In genomic region chr4:109576933-109577332, GRCm38 (mm10) we compare ENCODE assay signal across 11 mouse cellular contexts. TPM values are rescaled to one million over a fixed set of nuclear protein-coding genes. Genes with fewer than 3 reads are reported as not detected.
DNase-seq lines count a peak whose midpoint lies in the region; TF ChIP-seq lines count a peak whose summit lies in the region.
"Had no signal": no experiment of that assay in that cellular context is flagged by ENCODE, and none has a peak within 500 bp of the region (broad histone marks: within the 10 kb centered on the region; RNA-seq: fewer than 3 reads in every experiment).

No protein-coding gene starts in this region.

- H3K27me3 ChIP-seq in heart, adult 2 months (ENCODE audit: control insufficient read depth, insufficient read depth, low read length) = no peaks in the 10 kb centered on the region
- H3K27me3 ChIP-seq: limb, embryonic 12.5 days had no signal

- TF ChIP-seq POLR2A in heart, adult 2 months (IDR thresholded peaks at IDR 0.05; ENCODE audit: insufficient read depth, low read depth, low read length) = no peak
- TF ChIP-seq POLR2A in lung, adult 2 months (IDR thresholded peaks at IDR 0.05; ENCODE audit: borderline replicate concordance, extremely low read depth, low read depth, low read length) = no peak
- no peak for TF ChIP-seq POLR2A in bone marrow, adult 2 months (IDR thresholded peaks at IDR 0.05; ENCODE audit: borderline replicate concordance, control insufficient read depth, low read depth, low read length)

- TF ChIP-seq EP300 in heart, adult 2 months (IDR thresholded peaks at IDR 0.05; ENCODE audit: insufficient read depth, low read depth, low read length) = no peak

- no peaks in the 10 kb centered on the region for H3K4me1 ChIP-seq in heart, adult 2 months (ENCODE audit: control insufficient read depth, insufficient read depth, low read length)
- H3K4me1 ChIP-seq in lung, adult 2 months (ENCODE audit: control insufficient read depth, insufficient read depth, low read length) = no peaks in the 10 kb centered on the region
- no peaks in the 10 kb centered on the region; the same call in 1 of the 2 replicates for H3K4me1 ChIP-seq in bone marrow, adult 2 months (ENCODE audit: control insufficient read depth, insufficient read depth, low read length)

- TF ChIP-seq CTCF in heart, adult 2 months (IDR thresholded peaks at IDR 0.05) = peak; percentile 78
- 0 out of 2 replicates have a peak, but pooled peaks have one; percentile 6 for TF ChIP-seq CTCF in lung, adult 2 months (IDR thresholded peaks at IDR 0.05; ENCODE audit: insufficient read depth, low read length)
- TF ChIP-seq CTCF in bone marrow, adult 2 months (IDR thresholded peaks at IDR 0.05; ENCODE audit: control insufficient read depth, insufficient read depth, low read length) = 0 out of 2 replicates have a peak, but pooled peaks have one; percentile 15

- WGBS in heart, adult 2 months = 56% methylated on average over 5 of the region's 5 CpGs
- WGBS in lung, adult 2 months = 61% methylated on average over 5 of the region's 5 CpGs
- WGBS in bone marrow, adult 2 months = 55% methylated on average over 5 of the region's 5 CpGs

- H3K79me2 ChIP-seq in heart, adult 2 months (replicated peaks; ENCODE audit: control insufficient read depth, insufficient read depth, low read length) = no peaks in the 10 kb centered on the region

- H3K4me3 ChIP-seq in heart, adult 2 months = no peak overlapping the region
- H3K4me3 ChIP-seq in lung, adult 2 months (replicated peaks; ENCODE audit: extremely low read depth, low read depth, low read length) = no peak overlapping the region
- no peak overlapping the region for H3K4me3 ChIP-seq in bone marrow, adult 2 months (replicated peaks; ENCODE audit: control insufficient read depth, low read depth, low read length)
- H3K4me3 ChIP-seq: limb, embryonic 12.5 days; myocyte had no signal

- intact Hi-C loops in heart, adult 2 months (cut with DNase I) = loop anchor here (1.0 to 5.0 kb wide), 3 partner anchors 126 to 445 kb away; no protein-coding TSS in a partner anchor

- H3K27ac ChIP-seq in heart, adult 2 months = no peak overlapping the region
- H3K27ac ChIP-seq in bone marrow, adult 2 months (ENCODE audit: control insufficient read depth, insufficient read depth, low read depth, low read length, poor library complexity) = no peak overlapping the region
- H3K27ac ChIP-seq: limb, embryonic 12.5 days had no signal

- no peaks in the 10 kb centered on the region for H3K36me3 ChIP-seq in heart, adult 2 months (ENCODE audit: control insufficient read depth, insufficient read depth, low read length)
- H3K36me3 ChIP-seq: limb, embryonic 12.5 days had no signal

- DNase-seq in heart, adult 2 months = no peak
- DNase-seq in heart, adult 11 months = no peak
- no peak for DNase-seq in lung, adult 2 months
- no peak for DNase-seq in lung, adult 18-20 months
- DNase-seq in retina, postnatal 7 days (ENCODE audit: low read depth, low spot score) = peak; percentile 11
- no peak for DNase-seq in urinary bladder, postnatal 36 days (ENCODE audit: low spot score in 2 of 2)

- no peak overlapping the region for H3K9ac ChIP-seq in heart, adult 2 months (ENCODE audit: low read depth, low read length)
- H3K9ac ChIP-seq: limb, embryonic 12.5 days had no signal

RNA-seq across cellular contexts. Expression of gene 4930522H14Rik, which starts 45.8 kb away (rescaled TPM):
- total RNA-seq in heart, adult 2 months (2021) = not detected
- not detected in 2 replicates for polyA plus RNA-seq in heart, adult 2 months (2012; rRNA removed)
- not detected in 2 replicates for polyA plus RNA-seq in lung, adult 2 months (2012; rRNA removed)
- polyA plus RNA-seq in bone marrow, adult 2 months (2011; ENCODE audit: insufficient read depth, insufficient read length, low replicate concordance, missing spikeins) = not detected in 2 replicates
- total RNA-seq: adrenal gland, adult 18-20 months; hematopoietic stem cell, adult 5-6 weeks had no signal
- polyA plus RNA-seq: limb, embryonic 12.5 days; myocyte had no signal

Comparison
In these comparisons a context has a peak if more than half of its experiments do, and no peak if none do; other contexts are left out.
1. CTCF ChIP-seq: peak in every context shown above with its lines; median percentile 78 in heart, adult 2 months; 15 in bone marrow, adult 2 months; 6 in lung, adult 2 months.